Mouse (Mus musculus): ENCODE data around the gene Tlk2.

Tlk2 gene

DNA sequence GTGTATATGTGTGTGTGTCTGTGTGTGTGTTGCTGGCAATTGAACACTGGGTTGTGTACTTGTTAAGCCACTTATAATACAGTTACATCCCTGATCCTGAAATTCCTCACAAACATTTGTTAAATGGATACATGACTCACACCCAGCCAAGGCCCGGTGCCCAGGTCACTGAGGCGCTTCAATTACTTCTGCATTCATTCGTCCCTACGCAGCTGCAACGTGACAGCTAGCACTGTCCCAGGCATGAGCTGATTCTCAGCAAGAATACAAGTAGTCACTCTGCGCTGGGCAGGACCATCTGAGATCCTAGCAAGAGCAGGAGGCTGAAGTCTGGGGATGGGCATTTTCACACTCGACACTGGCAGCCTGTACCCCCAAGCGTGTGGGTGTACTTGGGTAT lies 136.7 kb downstream of the Tlk2 start:
- POLR2A ChIA-PET: interaction anchor here in 1 of 4 experiments (0.5 kb wide), 1 partner anchor 22 kb away, joined by 3 read pairs; no protein-coding TSS in a partner anchor
- CTCF ChIA-PET: interaction anchor here in 2 of 4 experiments (0.6 to 2.7 kb wide), 2 partner anchors 33 to 111 kb away, joined by 3 to 8 read pairs; no protein-coding TSS in a partner anchor

DNA sequence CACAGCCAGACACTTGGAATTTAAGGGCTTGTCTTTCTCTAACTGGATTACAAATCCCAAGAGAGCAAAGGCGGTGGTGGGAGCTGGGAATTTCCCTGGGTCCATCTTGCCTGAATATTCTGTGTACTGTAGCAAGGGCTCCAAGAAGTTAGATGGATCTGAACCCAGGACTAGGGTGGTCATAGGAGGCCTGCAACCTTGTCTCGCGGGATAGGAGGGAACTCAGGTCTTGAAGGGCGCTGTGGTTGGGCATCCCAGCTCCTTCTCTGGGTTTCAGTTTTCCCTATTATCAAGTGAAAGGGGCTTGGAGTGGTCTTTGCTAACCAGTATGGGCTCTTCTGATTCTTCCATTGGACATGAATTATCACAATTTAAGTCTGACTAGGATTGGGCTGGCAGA lies 137.5 kb downstream of the Tlk2 start:
- ChIA-PET POLR2A (interaction anchor here in 1 of 4 experiments (0.6 kb wide), 1 partner anchor 642 kb away, joined by 3 read pairs; no protein-coding TSS in a partner anchor), CTCF (interaction anchor here in 2 of 4 experiments (0.6 to 2.7 kb wide), 2 partner anchors 32 to 112 kb away, joined by 3 to 8 read pairs; no protein-coding TSS in a partner anchor)

DNA sequence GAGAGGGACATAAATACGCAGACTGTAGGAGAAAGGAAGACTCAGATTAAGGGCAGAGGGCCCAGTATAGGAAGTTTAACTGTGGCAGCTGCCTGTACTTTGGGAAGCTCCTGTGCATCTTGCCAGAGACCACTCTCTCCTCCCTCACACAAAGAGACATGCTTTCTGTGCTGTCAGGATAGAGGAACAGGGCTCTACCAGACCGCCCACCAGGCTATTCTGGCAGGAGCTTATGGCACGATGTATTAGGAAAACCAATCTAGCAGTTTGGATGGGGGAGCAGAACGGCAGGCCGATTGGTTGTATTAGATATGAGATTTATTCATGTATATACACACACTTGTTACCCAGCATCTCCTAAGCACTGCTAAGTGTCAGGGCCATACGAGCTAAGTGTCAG lies 139.2 kb downstream of the Tlk2 start:
- ChIA-PET POLR2A (interaction anchor here in 2 of 4 experiments (1.1 kb wide), 2 partner anchors 32 to 33 kb away, joined by 3 read pairs; no protein-coding TSS in a partner anchor), CTCF (no interaction called here)

DNA sequence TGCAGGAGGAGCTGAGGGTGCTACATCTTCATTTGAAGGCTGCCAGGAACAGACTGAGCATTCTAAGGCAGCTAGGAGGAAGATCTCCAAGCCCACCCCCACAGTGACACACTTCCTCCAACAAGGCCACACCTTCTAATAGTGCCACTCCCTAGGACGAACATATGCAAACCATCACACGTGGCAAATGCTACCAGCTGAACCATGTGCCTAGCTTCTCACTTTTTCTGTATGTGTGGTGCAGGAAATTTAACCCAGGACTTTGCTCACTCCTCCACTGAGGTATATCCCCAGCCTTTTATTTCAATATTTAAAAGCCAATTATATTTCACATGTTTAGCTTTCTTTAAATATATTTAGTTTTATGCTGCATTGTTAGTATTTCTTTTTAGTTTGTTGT lies 142.5 kb downstream of the Tlk2 start:
- CTCF ChIA-PET: no interaction called here
- POLR2A ChIA-PET: interaction anchor here in 3 of 4 experiments (0.6 kb wide), 3 partner anchors 31 to 873 kb away, joined by 4 to 6 read pairs (median 5); no protein-coding TSS in a partner anchor

DNA sequence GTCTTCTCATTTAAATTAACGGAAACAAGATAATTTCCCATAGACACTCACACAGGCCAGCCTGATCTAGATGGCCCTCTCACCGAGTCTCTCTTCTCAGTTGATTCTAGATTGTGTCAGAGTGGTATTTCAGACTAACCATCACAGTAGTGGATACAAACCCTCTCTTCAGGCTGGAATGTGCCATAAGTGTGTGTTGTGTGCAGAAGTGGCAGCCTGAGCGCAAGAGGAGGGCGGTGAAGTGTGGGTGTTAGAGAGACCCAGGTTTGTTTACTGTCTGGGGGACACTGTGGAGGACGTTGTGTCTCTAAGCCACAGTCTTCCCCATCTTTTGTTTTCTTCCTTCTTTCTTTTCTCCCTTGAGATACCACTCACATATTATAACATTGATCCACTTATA lies 144.9 kb downstream of the Tlk2 start:
- CTCF ChIA-PET: interaction anchor here in 1 of 4 experiments (0.6 kb wide), 1 partner anchor 9 kb away, joined by 3 read pairs; no protein-coding TSS in a partner anchor
- POLR2A ChIA-PET: no interaction called here

DNA sequence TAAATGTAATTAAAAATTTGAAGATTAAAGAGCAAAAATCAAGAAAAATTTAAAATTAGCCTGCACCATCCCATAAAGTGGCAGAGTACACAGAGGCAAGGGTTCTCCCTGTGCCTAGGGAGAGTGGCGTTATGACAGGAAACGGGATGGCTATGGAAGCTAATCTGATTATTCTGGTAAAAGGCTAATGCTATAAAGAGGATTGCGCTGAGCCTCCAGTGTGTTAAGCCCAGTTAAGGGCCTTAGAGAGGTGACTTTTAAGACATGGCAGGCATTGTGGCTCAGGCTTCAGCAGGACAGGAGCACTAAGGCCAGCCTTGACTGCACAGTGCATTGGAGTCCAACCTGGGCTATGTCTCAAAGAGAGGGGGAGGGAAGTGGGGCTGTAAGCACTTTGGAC lies 148.5 kb downstream of the Tlk2 start:
- ChIA-PET POLR2A (no interaction called here), CTCF (interaction anchor here in 1 of 4 experiments (1.1 kb wide), 1 partner anchor 18 kb away, joined by 3 read pairs; no protein-coding TSS in a partner anchor)

DNA sequence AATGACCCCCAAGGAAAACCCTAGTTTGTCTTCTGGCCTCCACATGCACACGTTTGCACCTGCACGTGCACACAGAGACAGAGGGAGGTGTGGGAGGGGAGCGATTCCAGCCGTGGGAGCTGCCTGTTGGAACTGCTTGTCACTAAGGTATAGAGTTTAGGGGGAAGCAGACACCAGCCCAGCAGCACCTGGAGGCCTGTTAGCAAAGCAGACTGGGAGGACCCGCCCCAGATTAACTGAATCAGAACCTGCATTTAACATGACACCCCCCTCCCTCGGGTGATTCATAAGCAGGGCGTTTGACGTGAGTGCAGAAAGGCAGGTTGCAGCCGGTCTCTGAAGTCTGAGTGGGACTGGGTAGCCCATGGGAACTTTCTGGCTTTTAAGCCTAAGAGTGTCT lies 151.4 kb downstream of the Tlk2 start:
- ChIA-PET CTCF (interaction anchor here in 2 of 4 experiments (0.9 to 1.5 kb wide), 3 partner anchors 10 to 597 kb away, joined by 3 to 4 read pairs (median 3); no protein-coding TSS in a partner anchor), POLR2A (interaction anchor here in 2 of 4 experiments (1.2 to 1.3 kb wide), 2 partner anchors 72 to 259 kb away, joined by 3 read pairs; no protein-coding TSS in a partner anchor)

DNA sequence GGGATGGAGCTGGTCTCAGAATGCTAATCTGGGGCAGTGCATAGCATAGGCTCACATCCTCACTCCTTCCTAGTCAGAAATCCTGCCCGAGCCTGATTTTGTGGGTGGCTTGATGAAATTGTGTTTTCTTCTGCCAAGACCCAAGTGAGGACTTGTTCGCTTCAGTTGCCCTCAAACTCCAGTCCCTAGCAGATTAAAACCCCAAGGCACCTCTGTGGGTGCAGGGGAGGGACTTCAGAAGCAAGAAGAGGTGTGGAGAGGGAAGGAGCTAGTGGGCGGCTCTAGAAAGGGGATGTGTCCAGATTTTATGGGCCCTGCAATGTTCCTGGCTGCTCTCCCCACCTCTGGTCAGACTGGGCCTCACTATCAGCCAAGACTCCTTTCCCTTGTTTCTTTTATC lies 152.5 kb downstream of the Tlk2 start:
- POLR2A ChIA-PET: interaction anchor here in 1 of 4 experiments (1.0 to 1.5 kb wide), 3 partner anchors 10 to 71 kb away, joined by 3 to 4 read pairs (median 3); no protein-coding TSS in a partner anchor
- CTCF ChIA-PET: interaction anchor here in 3 of 4 experiments (0.5 to 2.3 kb wide), 8 partner anchors 9 to 261 kb away, joined by 3 to 13 read pairs (median 3); no protein-coding TSS in a partner anchor

DNA sequence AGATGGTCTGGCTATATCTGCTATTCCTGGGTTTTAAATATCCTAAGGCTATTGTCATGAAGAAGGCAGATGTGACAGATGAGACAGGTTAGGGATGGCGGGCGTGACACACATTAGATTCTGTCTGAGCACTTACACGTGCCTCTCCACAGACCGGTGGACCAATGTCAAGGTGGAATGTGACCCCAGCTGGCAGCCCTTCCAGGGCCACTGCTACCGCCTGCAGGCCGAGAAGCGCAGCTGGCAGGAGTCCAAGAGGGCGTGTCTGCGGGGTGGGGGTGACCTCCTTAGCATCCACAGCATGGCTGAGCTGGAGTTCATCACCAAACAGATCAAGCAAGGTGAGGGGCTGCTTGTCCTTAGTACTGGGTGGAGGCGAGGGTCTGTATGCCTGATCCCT lies 153.1 kb downstream of the Tlk2 start:
- ChIA-PET POLR2A (interaction anchor here in 1 of 4 experiments (1.0 to 1.5 kb wide), 2 partner anchors 16 to 32 kb away, joined by 4 to 5 read pairs; no protein-coding TSS in a partner anchor), CTCF (interaction anchor here (0.5 to 2.3 kb wide), 17 partner anchors 9 to 592 kb away, joined by 3 to 16 read pairs (median 3); partner anchors contain the start of gene Tanc2 (in 1 of the 4))

DNA sequence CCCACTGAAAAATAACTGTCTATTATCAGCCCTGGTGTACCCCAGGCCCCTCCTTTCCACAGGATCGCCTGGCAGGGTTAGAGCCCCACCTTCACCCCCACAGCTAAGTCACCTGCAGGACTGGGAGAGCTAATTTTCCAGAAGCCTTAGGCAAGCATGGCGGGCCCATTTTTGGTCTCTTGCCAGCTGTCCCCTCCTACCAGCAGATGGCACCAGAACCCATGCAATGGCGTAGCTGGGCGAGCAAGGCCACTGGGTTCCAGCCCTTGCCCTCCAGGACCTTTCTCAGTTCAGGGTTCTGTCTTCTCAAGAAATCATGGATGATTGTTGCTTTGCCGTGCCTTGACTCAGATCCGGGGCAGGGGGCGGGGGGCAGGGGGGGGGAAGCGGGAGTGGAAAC lies 153.9 kb downstream of the Tlk2 start:
- ChIA-PET POLR2A (interaction anchor here in 2 of 4 experiments (0.8 to 1.5 kb wide), 4 partner anchors 13 to 31 kb away, joined by 3 to 9 read pairs (median 4); no protein-coding TSS in a partner anchor), CTCF (interaction anchor here (0.5 to 2.3 kb wide), 23 partner anchors 9 to 1222 kb away, joined by 3 to 16 read pairs (median 4); partner anchors contain the start of gene Tanc2 (in 1 of the 4))

Data from embryonic stem cell, embryonic (primary cell).